Mouse (Mus musculus): Measurements from ENCODE around the gene Nfe2l3. TPM values are rescaled to one million over a fixed set of nuclear protein-coding genes. Genes with fewer than 3 reads are reported as not detected.
"Not testable (repeated sequence)": the region's sequence is repeated elsewhere in the genome, so short reads cannot be mapped to it uniquely, and the experiment has no call there.

The Nfe2l3 gene
- 10 to 100 TPM; 18.3 to 19.2 TPM for total RNA-seq (2021)

DNA sequence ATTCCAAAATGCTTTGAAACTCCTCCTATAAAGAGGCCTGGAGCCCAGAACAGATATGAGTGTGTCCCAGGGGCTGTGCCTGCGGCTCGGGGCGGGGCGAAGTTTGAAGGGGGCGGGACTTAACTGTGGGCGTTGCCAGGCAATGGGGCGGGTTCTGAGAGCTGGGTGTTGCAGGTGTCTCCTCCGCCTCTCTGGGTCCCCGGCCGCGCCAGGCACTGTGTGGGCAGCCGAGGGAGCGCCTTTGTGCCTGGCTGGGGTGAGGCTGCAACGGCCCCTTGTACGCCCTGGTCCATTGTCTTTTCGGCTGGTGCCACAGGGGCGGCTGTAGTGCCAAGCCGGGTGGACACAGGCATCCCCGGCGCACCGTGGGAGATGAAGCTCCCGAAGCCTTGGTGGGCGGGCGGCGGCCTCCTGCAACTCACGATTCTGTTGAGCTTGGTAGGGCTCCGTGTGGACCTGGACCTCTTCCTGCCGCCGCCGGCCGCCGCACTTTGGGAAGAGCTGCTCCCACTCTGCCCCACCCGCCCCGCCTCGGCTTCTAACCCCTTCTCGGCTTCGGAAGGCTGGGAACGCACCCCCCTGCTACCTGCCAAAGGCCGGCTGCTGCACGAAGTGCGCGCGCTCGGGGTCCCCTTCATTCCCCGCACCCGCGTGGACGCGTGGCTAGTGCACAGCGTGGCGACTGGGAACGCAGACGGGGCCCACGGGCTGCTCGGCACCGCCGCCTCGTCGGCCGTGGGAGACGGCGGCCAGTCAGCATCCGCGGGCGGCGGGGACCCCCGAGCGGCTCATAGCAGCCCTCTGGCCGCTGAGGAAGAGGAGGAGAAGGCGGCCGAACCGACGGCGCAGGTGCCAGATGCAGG is at the start of gene Nfe2l3:
Nfe2l3 (plus strand) TSS at position 136 of the 863 bp plus-strand sequence.
- intact Hi-C loops (cut with DNase I), result no loop called here
- peak; percentile 56 for DNase-seq

DNA sequence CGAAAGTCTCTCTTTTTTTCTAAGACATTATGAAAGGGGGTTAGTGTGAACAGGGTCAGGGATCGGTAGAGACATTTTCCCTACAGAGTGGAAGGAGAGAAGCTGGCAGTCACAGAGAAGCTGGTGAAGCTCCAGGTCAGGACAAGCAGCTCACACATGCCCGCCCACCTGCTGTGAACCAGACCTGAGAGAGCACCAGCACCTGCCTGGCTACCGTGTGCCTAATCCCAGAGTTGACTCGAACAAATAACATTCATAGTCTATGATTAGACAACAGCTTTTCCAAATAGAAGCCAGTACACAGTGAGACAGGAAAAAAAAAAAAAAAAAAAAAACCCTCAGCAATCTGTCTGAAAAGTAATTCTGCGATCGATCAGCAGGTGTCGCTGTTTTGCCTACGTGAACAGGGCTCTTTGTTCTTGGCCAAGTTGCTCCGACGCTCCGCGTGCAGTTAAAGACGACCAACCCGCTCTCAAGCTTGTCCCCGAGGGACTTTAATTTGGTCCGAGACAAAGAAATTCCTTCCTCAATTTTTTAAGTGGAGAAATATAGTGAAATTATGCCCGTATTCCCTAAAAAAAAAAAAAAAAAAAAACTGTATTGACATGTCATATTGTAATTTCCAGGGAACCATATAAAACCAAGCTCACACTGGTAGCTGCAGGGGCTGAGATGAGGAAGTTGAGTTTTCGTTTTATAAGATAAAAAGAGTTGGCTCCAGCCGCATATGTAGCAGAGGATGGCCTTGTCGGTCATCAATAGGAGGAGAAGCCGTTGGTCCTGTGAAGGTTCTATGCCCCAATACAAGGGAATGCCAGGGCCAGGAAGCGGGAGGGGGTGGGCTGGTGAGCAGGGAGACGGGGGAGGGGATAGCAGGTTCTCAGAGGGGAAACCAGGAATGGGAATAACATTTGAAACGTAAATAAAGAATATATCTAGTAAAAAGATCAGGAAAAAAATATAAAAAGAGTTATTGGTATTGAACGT is 48.4 kb upstream of the Nfe2l3 start:
- peak; percentile 92 for DNase-seq
- intact Hi-C loops (cut with DNase I), result loop anchor here (5.0 kb wide), 2 partner anchors 83 to 193 kb away; partner anchors contain the start of gene Hnrnpa2b1

DNA sequence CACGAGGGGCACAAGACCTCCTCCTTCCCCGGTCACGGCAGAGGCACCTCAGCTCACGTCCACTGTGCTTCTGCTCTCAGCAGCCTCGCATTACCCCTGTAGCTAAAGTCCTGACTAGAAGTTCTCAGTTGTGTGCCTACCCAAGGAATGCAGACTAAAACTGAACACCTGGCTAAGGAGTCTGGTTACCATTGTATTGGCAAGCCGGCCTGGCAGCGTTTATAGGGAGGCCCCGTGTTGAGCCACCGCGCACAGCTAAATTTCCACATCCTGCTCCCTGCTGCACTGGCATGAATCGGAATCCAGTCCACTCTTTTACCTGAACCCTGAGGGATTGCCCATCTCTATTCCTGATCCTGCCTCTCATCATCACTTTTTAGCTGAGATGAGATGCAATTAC is 42.0 kb upstream of the Nfe2l3 start:
- intact Hi-C loops (cut with DNase I), result no loop called here

DNA sequence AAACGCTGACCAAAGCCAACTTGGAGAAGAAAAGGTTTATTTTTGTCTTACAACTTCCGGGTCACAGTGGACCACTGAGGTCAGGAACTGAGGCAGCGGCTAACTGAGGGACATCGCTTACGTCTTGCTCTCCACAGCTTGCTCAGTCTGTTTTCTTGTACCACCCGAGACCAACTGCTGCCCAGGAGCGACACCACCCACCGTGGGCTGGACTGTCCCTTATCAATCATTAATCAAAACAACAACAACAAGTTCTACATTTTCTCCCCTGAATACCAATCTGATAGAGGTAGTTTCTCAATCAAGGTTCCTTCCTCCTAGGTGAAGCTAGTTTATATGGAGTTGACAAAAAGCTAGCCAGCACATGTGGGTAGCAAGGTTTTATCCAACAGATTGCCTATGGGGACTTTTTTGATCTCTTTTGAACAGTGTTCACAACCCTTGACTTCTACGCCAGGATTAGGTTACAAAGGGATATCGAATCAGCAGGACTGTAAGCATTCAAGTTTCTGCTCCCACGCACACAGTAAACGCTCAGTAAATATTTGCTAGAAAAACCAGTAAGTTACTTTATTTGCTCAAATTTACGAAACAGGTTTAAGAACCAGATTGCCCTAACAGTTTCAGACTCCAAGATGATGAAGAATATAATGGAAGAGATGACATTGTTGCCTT is 40.5 kb upstream of the Nfe2l3 start:
- intact Hi-C loops (cut with DNase I), result no loop called here
- DNase-seq, result no peak

More for the DNA sequence above, 42.0 kb upstream of the Nfe2l3 start:
- no peak for DNase-seq

DNA sequence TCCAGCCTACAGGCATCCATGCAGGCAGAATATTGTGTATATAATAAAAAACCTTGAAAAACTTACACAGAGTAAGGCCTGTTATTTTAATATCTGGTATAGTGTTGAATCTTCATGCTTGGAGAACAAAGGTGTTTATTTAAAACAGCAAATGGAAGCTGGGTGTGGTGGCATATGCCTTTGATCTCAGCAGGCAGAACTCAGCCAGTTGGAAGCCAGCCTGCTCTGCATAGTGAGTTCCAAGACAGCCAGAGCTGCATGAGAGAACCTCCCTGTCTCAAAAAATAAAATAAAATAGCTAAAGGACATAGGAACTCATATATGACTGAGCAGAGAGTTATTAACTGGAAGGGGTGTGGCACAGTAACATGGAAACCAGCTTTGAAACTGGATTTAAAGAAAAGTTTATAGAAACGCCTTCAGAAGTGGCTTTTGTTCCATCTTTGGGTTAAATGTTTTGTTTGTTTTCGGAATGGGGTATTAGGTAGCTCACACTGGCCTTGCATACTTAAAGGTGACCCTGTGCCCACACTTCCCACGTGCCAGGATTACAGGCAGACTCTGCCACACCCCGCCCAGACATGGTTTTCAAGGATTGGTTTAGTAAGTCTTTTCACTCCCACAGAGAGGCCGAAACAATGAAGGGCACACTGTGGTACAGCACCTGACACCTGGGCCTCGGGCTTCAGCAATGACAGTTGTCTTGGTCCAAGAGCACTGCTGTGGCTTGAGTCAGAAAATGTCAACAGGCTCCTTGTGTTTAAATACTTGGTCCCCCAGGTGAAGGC is 38.9 kb upstream of the Nfe2l3 start:
- intact Hi-C loops (cut with DNase I), result no loop called here
- no peak for DNase-seq

DNA sequence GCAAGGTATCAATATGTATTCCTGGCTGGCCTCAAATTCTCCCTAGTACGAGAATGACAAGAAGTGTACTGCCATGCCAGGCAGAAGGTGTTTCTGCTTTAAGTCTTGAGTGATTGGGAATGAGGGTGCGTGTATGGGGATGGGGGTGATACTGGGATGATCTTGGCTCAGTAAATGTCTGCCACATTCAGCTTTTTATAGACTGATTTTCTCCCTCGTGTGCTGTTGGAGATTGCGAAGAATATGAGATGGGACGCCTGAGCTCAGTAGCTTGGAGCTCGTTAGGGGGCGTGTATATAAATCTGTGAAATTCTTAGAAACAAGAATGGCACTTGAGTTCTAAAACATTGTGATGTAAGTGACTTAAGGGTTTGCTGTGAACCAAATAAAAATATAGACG is 38.1 kb upstream of the Nfe2l3 start:
- intact Hi-C loops (cut with DNase I); DNase-seq: not testable (repeated sequence)

DNA sequence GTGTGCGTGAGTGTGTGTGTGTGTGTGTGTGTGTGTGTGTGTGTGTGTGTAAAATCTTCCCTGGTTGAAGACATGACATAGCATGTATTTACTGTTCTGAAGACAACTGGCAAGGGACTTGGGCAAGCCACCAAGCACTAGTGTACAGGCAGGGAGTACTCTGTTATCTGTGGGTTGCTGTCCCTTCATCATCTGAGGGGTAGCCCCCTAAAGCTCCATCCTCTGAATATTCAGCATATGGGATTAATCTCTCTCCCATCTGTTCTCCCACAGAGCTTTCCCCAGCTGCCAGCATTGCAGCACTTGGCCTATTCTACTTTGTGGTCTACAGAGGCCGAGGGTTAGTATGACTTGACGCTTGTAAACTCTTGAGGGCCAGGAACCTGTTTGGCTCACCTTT is 37.5 kb upstream of the Nfe2l3 start:
- DNase-seq; intact Hi-C loops (cut with DNase I): not testable (repeated sequence)

DNA sequence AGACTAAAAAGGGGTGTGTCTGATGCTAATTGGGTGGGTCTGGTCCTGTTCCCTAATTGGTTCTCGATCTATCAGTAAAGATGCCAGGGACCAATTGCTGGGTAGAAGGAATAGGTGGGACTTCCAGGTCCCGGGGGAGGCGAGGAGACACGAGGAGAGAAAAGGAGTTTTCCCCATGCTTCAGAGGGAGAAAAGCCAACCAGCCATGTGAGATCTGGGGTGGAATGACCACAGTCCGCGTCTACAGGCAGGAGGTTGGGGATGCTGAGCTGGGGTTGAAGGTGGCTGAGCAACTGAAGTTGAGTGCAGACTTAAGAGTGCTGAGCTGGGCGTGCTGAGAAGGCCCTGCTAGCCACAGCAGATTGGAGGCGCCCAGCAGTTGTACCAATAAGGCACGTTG is 37.0 kb upstream of the Nfe2l3 start:
- no peak for DNase-seq
- intact Hi-C loops (cut with DNase I), result no loop called here

DNA sequence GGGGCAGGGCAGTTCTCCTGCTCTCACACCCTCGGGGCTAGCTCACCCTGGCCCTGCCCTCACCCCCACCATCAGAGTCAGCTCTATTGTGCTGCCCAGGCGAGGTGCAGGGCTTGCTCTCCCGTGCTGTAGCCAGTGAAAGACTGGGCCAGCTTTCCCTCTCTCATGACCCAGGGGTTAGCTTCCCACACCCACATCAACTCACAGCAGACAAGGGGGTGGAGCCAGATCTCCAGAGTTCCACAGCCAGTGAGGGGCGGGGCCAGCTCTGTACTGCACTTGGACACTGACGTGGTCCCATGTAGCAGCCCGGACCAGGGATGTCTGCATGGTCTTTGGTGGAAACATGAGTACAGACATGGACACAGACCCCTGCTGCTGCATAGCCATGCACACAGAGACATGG is 33.4 kb upstream of the Nfe2l3 start:
- intact Hi-C loops (cut with DNase I), result no loop called here
- DNase-seq, result no peak

DNA sequence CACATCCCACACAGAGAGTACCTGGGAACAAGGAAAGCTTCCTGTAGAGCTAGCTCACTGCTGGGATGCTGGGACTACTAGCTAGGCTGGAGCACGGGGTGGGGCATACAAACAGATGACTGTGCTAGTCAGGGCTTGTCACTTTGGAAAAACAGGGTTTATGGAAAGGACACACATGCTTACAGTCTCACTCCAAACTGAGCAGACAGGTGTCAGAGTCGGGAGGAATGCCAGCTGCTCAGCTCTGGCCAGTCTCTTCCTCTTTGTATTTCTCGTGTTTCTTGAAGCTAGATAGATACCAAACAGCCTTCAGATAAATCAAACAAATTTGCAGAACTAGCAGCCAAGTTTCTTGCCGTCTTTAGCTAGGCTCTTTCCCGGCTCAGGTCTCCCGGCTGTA is 31.2 kb upstream of the Nfe2l3 start:
- intact Hi-C loops (cut with DNase I), result no loop called here
- DNase-seq, result no peak

DNA sequence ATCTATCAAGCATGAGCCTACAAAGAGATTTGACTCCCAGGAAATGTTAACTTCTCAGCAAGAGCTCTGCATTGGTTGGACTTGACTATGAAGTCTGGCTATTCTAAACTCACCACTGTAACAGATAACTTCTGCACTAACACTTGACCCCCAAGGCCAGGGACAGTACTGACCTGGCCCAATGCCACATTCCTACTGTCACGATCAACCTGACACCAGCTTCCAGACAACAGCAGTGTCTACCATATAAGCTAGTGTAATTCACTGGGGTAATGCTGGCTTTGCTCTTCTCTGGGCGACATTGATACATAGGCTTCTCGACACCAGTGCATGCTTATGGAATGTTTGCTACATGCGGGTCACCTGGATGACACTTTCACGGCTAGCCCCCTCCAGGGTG is 28.9 kb upstream of the Nfe2l3 start:
- intact Hi-C loops (cut with DNase I), result no loop called here
- DNase-seq, result no peak

DNA sequence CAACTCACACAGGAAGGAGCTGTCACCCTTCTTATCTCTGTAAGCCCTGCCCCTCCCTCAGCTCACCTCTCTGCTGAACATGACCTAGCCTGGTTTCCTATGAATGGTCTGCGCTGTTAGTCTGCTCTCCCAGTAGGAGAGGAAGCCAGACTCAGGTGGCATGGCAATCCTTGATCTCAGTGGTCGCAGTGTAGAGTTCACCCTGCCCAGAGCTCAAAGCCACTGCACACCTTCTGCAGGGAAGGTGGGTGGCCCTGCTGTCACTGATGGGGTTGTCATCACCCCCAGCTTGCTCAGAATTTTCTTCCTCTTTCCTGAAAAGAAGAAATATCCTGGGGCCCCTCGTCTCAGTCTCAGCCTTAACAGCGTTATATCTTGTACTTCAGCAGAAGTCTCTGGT is 28.0 kb upstream of the Nfe2l3 start:
- intact Hi-C loops (cut with DNase I), result no loop called here
- DNase-seq, result no peak

DNA sequence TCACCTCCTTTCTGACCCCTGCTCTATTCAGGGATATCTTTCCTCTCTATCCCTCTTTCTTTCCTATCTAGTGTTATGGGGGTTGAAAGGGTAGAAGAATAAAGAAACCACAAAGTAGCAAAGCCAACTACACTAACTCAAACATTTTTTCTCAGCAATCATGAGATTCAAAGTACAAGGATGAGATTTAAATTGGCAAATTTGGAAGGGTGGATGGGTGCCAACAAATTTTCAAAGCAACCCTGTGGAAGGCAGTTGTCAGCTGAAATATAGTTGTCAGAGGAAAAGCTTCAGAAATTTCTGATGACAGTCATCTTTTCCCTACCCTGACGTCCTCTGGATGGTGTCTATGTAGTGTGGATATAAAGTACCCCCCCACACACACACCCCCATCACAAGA is 16.0 kb upstream of the Nfe2l3 start:
- no peak for DNase-seq
- intact Hi-C loops (cut with DNase I), result no loop called here

DNA sequence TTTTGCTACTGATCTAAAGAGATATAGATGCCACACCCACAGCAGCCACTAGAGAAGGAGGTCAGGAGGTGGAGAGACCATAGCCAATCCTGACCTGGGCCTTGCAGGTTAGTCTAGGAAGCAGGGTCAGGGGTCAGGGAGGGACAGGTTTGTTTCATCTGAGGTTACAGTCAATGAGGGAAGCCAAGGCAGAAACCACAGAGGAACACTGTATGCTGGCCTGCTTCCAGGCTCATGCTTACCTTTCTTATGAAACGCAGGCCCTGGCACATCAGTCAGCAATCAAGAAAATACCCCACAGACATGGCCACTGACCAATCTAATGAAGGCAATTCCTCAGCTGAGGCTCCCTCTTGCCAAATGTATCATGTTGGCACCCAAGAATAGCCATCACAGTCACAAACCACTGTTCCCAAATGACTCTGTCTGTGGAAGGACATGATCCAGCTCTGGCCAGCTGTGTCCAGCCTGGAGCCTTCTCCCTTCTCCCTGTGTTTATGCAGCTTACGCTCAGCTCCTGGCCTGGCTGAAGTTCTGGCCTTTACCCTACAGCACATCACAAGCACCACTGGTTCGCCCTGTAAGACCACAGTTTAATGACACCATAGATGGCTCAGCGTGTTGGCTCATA is 15.0 kb upstream of the Nfe2l3 start:
- DNase-seq, result no peak
- intact Hi-C loops (cut with DNase I), result no loop called here

DNA sequence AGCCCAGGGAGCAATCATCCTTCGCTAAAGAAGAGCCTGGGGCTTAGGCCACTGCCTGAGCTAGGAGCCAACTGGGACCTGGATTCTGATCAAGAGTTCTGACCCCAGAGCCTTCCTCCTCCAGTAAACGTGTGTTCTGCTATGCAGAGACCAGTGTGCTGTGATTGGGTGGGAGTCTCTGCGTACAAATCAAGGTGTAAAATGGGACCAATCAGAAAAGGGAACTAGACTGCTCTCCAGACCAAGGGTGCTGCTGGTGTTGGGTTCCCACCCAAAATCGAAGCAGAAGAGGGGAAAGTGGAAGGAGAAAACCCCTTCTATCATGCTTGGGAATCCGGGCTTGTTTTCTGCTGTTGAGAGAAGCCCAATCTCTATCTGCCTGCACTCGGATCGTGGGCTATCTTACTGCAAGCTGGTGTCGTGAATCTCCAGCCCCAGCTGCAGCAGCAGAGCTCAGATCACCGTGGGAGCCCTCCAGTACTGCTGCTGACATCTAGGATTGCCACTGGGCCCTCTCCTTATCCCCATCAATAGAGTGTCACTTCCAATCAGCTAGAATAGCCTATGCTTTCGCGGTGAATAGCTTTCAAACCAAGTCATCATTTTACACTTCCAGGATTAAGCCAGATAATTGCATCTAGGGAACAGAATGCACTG is 8.9 kb upstream of the Nfe2l3 start:
- DNase-seq, result no peak
- intact Hi-C loops (cut with DNase I), result no loop called here

DNA sequence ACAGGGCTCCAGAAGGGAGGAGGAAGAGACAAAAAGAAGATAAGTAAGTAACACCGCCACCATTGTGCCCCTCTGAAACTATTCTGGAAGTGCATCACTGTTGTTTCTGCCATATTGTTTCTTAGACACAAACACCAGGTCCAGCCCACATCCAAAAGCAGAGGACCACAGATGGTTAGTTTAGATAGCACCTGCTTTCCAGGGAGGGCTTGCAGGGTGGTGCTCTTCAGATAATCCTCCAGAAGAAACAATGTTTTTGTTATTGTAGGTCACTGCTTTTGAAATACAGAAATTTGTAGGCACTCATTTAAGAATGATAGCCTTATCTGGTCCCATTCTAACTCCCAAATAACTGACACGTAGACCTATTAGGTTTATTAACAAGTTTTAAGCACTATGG is 7.9 kb upstream of the Nfe2l3 start:
- no peak for DNase-seq
- intact Hi-C loops (cut with DNase I), result no loop called here

DNA sequence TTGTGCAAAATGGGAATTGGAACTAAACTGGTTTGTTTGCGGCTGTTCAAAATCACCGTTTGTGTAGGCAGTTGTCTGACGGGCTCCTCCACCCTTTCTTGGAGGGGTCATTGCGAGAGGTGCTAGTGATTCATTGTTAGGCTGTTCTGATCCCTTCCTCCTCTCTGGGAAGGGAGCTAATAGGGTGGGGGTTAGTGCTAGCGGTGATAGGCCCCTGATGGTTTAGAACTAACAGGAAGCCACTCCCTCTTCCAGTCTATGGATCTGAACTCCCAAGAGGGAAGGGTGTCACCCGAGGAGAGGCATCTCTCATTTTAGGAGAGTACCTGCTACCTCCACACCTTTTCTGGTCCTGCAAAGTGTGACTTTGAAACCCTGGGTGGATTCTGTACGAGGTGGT is 1.8 kb downstream of the Nfe2l3 start:
- DNase-seq, result no peak
- intact Hi-C loops (cut with DNase I), result no loop called here

DNA sequence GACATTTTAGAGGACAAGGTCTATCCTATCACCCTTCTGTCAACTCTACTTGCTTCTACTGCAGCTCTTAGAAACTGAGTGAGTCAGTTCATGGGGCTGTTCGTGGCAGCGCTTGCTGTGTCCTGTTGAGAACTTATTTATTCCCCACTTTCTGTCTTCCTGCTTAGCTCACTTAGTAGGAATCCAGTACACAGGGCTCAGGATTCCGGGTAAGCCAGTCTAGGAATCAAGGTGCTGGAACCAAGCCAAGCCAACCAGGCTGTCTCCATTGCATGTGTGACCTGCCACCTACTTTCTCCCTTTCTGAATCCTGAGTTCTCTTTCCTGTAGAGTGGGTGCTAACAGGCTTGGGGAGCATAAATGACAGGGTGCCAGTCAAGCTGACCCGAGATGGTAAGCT is 5.2 kb downstream of the Nfe2l3 start:
- intact Hi-C loops (cut with DNase I), result no loop called here

DNA sequence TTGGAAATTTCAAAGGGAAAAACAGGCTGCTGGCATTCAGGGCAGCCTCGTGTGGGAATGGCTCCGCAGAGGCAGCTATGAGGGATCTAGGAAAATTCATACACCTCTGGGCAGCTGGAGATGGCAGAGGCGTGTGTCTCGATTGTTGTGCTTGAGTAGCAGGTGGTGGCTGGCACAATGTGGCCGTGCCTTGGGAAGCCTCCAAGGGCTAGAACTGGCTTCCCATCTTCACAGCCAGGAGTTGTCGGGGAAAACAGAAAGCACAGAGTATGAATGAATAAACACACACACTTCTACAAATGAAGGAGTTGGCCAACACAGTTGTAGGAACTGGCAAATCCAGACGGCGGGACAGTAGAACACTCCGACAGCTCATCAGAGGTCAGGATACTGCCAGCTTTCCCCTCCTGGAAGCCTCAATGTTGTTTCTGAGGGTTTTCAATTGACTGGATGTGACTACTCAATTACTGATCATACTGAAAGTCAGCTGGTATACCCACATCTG is 6.4 kb downstream of the Nfe2l3 start:
- intact Hi-C loops (cut with DNase I), result no loop called here

More for the DNA sequence above, 5.2 kb downstream of the Nfe2l3 start:
- DNase-seq, result peak; percentile 18

More for the DNA sequence above, 6.4 kb downstream of the Nfe2l3 start:
- DNase-seq, result peak; percentile 64

Data from left cerebral cortex, postnatal 4 days (tissue).